8 mouse cellular contexts compared by ENCODE assay signal in genomic region chr9:52940964-52941636, GRCm38 (mm10).
DNase-seq lines count a peak whose midpoint lies in the region; ATAC-seq lines count a peak whose summit lies in the region.

No protein-coding gene starts in this region.

- WGBS in kidney, embryonic 15.5 days, result 36% methylated on average over 11 of the region's 11 CpGs
- 22% methylated on average over 11 of the region's 11 CpGs for WGBS in hindbrain, embryonic 13.5 days
- 41% methylated on average over 11 of the region's 11 CpGs for WGBS in midbrain, embryonic 11.5 days

- H3K4me1 ChIP-seq in kidney, embryonic 15.5 days, result peaks cover 11% of the 10 kb centered on the region
- peaks cover 18% of the 10 kb centered on the region for H3K4me1 ChIP-seq in hindbrain, embryonic 13.5 days (replicated peaks)
- H3K4me1 ChIP-seq in midbrain, embryonic 11.5 days (ENCODE audit: control insufficient read depth, insufficient read depth, low read length), result peaks cover 8% of the 10 kb centered on the region

- no peak overlapping the region for H3K4me3 ChIP-seq in kidney, embryonic 15.5 days (replicated peaks)
- no peak overlapping the region for H3K4me3 ChIP-seq in hindbrain, embryonic 13.5 days
- no peak overlapping the region for H3K4me3 ChIP-seq in midbrain, embryonic 11.5 days (ENCODE audit: low read depth, low read length)

- no peaks in the 10 kb centered on the region for H3K36me3 ChIP-seq in kidney, embryonic 15.5 days
- no peaks in the 10 kb centered on the region for H3K36me3 ChIP-seq in hindbrain, embryonic 13.5 days
- no peaks in the 10 kb centered on the region for H3K36me3 ChIP-seq in midbrain, embryonic 11.5 days (ENCODE audit: control insufficient read depth, insufficient read depth, low read length)

- no peak overlapping the region for H3K9ac ChIP-seq in kidney, embryonic 15.5 days
- H3K9ac ChIP-seq in hindbrain, embryonic 13.5 days, result peak overlapping the region; percentile 51
- no peak overlapping the region for H3K9ac ChIP-seq in midbrain, embryonic 11.5 days (ENCODE audit: low read length)

- peak; percentile 56 for ATAC-seq in kidney, embryonic 15.5 days (replicated peaks; ENCODE audit: low FRiP score)
- ATAC-seq in hindbrain, embryonic 13.5 days (ENCODE audit: low FRiP score), result peak; percentile 90
- peak; percentile 65 for ATAC-seq in midbrain, embryonic 11.5 days (ENCODE audit: low FRiP score)

- H3K27me3 ChIP-seq in kidney, embryonic 15.5 days, result no peaks in the 10 kb centered on the region
- no peaks in the 10 kb centered on the region for H3K27me3 ChIP-seq in hindbrain, embryonic 13.5 days
- H3K27me3 ChIP-seq in midbrain, embryonic 11.5 days (ENCODE audit: control insufficient read depth, insufficient read depth, low read length), result no peaks in the 10 kb centered on the region

- no peak overlapping the region for H3K27ac ChIP-seq in kidney, embryonic 15.5 days
- peak overlapping the region; percentile 72 for H3K27ac ChIP-seq in hindbrain, embryonic 13.5 days
- no peak overlapping the region for H3K27ac ChIP-seq in midbrain, embryonic 11.5 days (ENCODE audit: low read depth, low read length)

- no peak for DNase-seq in kidney, adult 9 months
- peak; percentile 12 for DNase-seq in cerebellum, adult 9-11 months
- peak; percentile 85 for DNase-seq in midbrain, embryonic 11.5 days (ENCODE audit: low spot score, missing footprints)
- DNase-seq in spleen, postnatal 10 days (ENCODE audit: low spot score in 2 of 2), result no peak
- DNase-seq in urinary bladder, postnatal 36 days (ENCODE audit: low spot score in 2 of 2), result no peak
- DNase-seq in urinary bladder, adult 18-20 months (ENCODE audit: low spot score in 2 of 2), result no peak

- H3K9me3 ChIP-seq in kidney, embryonic 15.5 days (replicated peaks), result no peaks in the 10 kb centered on the region
- no peaks in the 10 kb centered on the region for H3K9me3 ChIP-seq in hindbrain, embryonic 13.5 days
- H3K9me3 ChIP-seq in midbrain, embryonic 11.5 days (ENCODE audit: control insufficient read depth, low read length), result no peaks in the 10 kb centered on the region

- H3K4me2 ChIP-seq in kidney, embryonic 15.5 days, result no peak overlapping the region
- peak overlapping the region; percentile 6; the same call in 1 of the 2 replicates for H3K4me2 ChIP-seq in hindbrain, embryonic 13.5 days
- no peak overlapping the region for H3K4me2 ChIP-seq in midbrain, embryonic 11.5 days

Comparison
In these comparisons a context has a peak if more than half of its experiments do, and no peak if none do; other contexts are left out.
1. DNase-seq: peak in cerebellum, adult 9-11 months (single experiment) and midbrain, embryonic 11.5 days (single experiment); none in kidney, adult 9 months (single experiment), spleen, postnatal 10 days (0 of 2), urinary bladder, postnatal 36 days (0 of 2) and urinary bladder, adult 18-20 months (0 of 2).
2. Peak in every context shown above with its lines, with median percentiles within 50 percentile points of each other: ATAC-seq.